Mouse (Mus musculus) heart, embryonic 10.5 days (tissue): ENCODE data around the gene Ntmt1. TPM values are rescaled to one million over a fixed set of nuclear protein-coding genes. Genes with fewer than 3 reads are reported as not detected.

Experiments
- DNase-seq: peaks from one replicate; pipeline ENCODE4 v3.0.0-alpha.2; 2017; ENCODE audit warnings: low spot score
- H3K27ac ChIP-seq: fragments of 300-500 bp; sonication (generic); 2 replicates; pipeline ENCODE4 v1.5.1; 2016; ENCODE audit warnings: mild to moderate bottlenecking
- H3K27me3 ChIP-seq: fragments of 300-500 bp; sonication (generic); 2 replicates; pipeline ENCODE4 v1.6.1; 2016; ENCODE audit warnings: mild to moderate bottlenecking; ENCODE audit not compliant: poor library complexity, insufficient read depth, severe bottlenecking
- H3K36me3 ChIP-seq: fragments of 300-500 bp; sonication (generic); 2 replicates; pipeline ENCODE4 v1.6.1; 2016; ENCODE audit warnings: mild to moderate bottlenecking, moderate library complexity
- H3K4me1 ChIP-seq: fragments of 300-500 bp; sonication (generic); 2 replicates; pipeline ENCODE4 v1.6.1; 2016; ENCODE audit warnings: mild to moderate bottlenecking
- H3K4me3 ChIP-seq: fragments of 300-500 bp; sonication (generic); 2 replicates; pipeline ENCODE4 v1.5.1; 2016; ENCODE audit warnings: mild to moderate bottlenecking, moderate library complexity
- H3K9me3 ChIP-seq: fragments of 300-500 bp; sonication (generic); 2 replicates; pipeline ENCODE4 v1.6.1; 2016; ENCODE audit warnings: mild to moderate bottlenecking, moderate library complexity
- WGBS: fragments of 180-500 bp; shearing (Covaris S2); methylation state at CpG from one replicate; pipeline ENCODE4 v1.1.7; 2016; 5-methylcytosine and 5-hydroxymethylcytosine counted together
- polyA plus RNA-seq: library from polyadenylated mRNA; unstranded; fragments of >200 nt; fragmentation: Nextera tagmentation; extraction: Ambion mirVana; gene quantifications from 2 replicates; pipeline ENCODE4 v1.2.1, GENCODE M21; 2016

Ntmt1 gene
- polyA plus RNA-seq, 1 experiment from 2014 or later = 116 TPM

DNA sequence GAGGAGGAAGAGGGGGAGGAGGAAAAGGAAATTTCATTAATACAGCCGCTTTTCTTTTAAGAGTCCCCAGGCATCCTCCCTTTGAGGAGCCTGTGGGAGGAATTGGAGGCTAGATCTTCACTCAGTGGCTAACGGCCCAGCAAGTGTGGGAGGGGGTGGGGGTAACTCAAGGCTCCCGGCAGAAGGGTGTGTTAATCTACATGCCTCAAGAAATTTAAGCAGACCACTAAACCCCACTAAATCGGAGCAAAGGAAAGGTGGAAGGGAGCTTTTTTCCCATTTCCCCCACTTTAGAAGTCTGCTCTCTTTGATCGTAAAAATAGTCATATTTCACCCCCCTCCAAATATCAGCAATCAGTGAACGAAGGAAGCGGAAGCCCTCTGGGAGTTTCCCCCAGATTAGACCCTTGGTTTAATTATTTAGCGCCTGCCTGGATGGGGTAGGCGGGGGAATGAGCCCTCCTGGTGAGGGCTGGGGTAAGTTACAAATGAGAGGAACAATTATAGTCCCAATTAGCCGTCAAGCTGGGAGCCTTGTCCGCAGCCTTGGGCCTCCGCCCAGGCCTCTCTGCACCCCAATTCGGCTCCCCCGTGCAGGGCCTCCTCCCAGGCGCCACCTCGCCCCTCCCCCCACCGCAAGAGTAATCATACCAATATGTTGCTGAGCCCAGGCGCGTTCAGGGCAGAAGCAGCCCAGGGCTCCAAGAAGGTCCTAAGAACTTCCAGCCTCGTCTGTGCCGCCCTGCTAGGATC, 28.8 kb downstream of the Ntmt1 start:
- Histone ChIP-seq H3K27ac (peak overlapping the region; percentile 83), H3K4me3 (peak overlapping the region; percentile 32; the same call in 1 of the 2 replicates), H3K27me3 (no peaks in the 10 kb centered on the region), H3K4me1 (peaks cover 48% of the 10 kb centered on the region), H3K9me3 (no peaks in the 10 kb centered on the region), H3K36me3 (no peaks in the 10 kb centered on the region)
- DNase-seq = no peak
- WGBS = 19% methylated on average over 21 of the region's 21 CpGs

GRCm38 (mm10) chr2:30842615-30843014, 35.0 kb downstream of the Ntmt1 start:
- Histone ChIP-seq H3K27ac (peak overlapping the region; percentile 72), H3K36me3 (no peaks in the 10 kb centered on the region), H3K9me3 (no peaks in the 10 kb centered on the region), H3K4me3 (peak overlapping the region; percentile 40), H3K4me1 (peaks cover 50% of the 10 kb centered on the region), H3K27me3 (peaks cover 12% of the 10 kb centered on the region; the same call in 1 of the 2 replicates)
- peak; percentile 82 for DNase-seq
- WGBS = 14% methylated on average over 10 of the region's 10 CpGs

GRCm38 (mm10) chr2:30845152-30846070, 37.8 kb downstream of the Ntmt1 start:
- Histone ChIP-seq H3K9me3 (no peaks in the 10 kb centered on the region), H3K4me1 (peaks cover 65% of the 10 kb centered on the region), H3K27me3 (peaks cover 12% of the 10 kb centered on the region; the same call in 1 of the 2 replicates), H3K4me3 (peak overlapping the region; percentile 82), H3K36me3 (0 out of 2 replicates have a peak, but pooled peaks cover 4% of the 10 kb centered on the region), H3K27ac (peak overlapping the region; percentile 95)
- WGBS = 1% methylated on average over 80 of the region's 80 CpGs
- DNase-seq = no peak

DNA sequence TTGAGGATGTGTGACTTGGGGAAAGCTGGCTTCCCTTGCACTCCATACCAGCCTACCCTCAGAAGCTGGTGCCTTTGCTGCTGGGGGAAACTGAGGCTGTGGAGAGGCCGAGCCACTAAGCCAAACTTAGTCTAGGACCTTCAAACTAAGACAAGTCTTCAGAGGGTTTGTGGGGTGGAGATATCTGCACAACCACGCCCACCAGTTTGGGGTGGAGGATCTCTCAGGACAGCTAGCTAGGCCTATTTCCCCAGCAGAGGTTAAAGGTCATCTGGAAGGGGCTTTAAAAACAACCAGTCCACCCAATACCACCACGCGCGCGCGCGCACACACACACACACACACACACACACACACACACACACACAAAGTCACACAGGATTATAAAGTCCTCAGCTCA, 38.6 kb downstream of the Ntmt1 start:
- Histone ChIP-seq H3K27ac (peak overlapping the region; percentile 95), H3K4me1 (peaks cover 73% of the 10 kb centered on the region), H3K36me3 (0 out of 2 replicates have a peak, but pooled peaks cover 4% of the 10 kb centered on the region), H3K27me3 (peaks cover 12% of the 10 kb centered on the region; the same call in 1 of the 2 replicates), H3K9me3 (no peaks in the 10 kb centered on the region), H3K4me3 (peak overlapping the region; percentile 82)
- WGBS = 38% methylated on average over 8 of the region's 8 CpGs
- no peak for DNase-seq

- Histone ChIP-seq H3K27me3 (peaks cover 12% of the 10 kb centered on the region; the same call in 1 of the 2 replicates), H3K9me3 (no peaks in the 10 kb centered on the region), H3K4me3 (peak overlapping the region; percentile 82), H3K4me1 (peaks cover 78% of the 10 kb centered on the region), H3K27ac (peak overlapping the region; percentile 95), H3K36me3 (0 out of 2 replicates have a peak, but pooled peaks cover 4% of the 10 kb centered on the region)
- peak; percentile 92 for DNase-seq
- WGBS = 8% methylated on average over 6 of the region's 6 CpGs
These were observed 39.1 kb downstream of the Ntmt1 start for GRCm38 (mm10) chr2:30846723-30847122.

GRCm38 (mm10) chr2:30848184-30848583, 40.6 kb downstream of the Ntmt1 start:
- H3K4me1 ChIP-seq = peaks cover 80% of the 10 kb centered on the region
- H3K36me3 ChIP-seq = 0 out of 2 replicates have a peak, but pooled peaks cover 4% of the 10 kb centered on the region
- no peaks in the 10 kb centered on the region for H3K9me3 ChIP-seq
- H3K27ac ChIP-seq = peak overlapping the region; percentile 95
- no peak overlapping the region for H3K4me3 ChIP-seq
- WGBS = 68% methylated on average over 8 of the region's 8 CpGs
- H3K27me3 ChIP-seq = peaks cover 12% of the 10 kb centered on the region; the same call in 1 of the 2 replicates
- DNase-seq = no peak

DNA sequence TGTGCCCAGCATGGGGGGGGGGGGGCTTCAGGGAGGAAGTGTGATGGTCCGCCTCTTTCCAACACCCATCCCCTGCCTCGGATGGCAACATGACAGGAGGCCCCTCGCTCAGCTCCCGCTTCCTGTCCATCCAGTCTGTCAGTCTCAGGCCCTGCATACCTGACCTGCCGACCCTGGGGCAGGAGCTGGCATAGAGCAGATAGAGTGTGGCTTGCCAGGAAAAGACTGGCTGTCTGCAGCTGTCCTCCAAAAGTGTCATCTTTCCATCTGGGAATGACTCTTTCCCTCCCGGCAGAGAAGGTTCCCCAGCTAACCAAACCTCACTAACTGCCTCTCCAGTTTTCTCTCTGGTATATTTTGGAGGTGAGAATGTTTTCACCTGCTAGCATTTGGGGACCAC, 43.0 kb downstream of the Ntmt1 start:
- Histone ChIP-seq H3K27me3 (no peaks in the 10 kb centered on the region), H3K36me3 (peaks cover 11% of the 10 kb centered on the region; the same call in 1 of the 2 replicates), H3K4me1 (peaks cover 86% of the 10 kb centered on the region), H3K4me3 (no peak overlapping the region), H3K9me3 (no peaks in the 10 kb centered on the region), H3K27ac (peak overlapping the region; percentile 53)
- 26% methylated on average over 6 of the region's 6 CpGs for WGBS
- no peak for DNase-seq

- 33% methylated on average over 20 of the region's 20 CpGs for WGBS
- no peak for DNase-seq
- Histone ChIP-seq H3K4me1 (peaks cover 81% of the 10 kb centered on the region), H3K9me3 (no peaks in the 10 kb centered on the region), H3K27me3 (no peaks in the 10 kb centered on the region), H3K4me3 (no peak overlapping the region), H3K27ac (peak overlapping the region; percentile 69), H3K36me3 (peaks cover 11% of the 10 kb centered on the region; the same call in 1 of the 2 replicates)
These were observed 45.2 kb downstream of the Ntmt1 start for GRCm38 (mm10) chr2:30852771-30853313.

DNA sequence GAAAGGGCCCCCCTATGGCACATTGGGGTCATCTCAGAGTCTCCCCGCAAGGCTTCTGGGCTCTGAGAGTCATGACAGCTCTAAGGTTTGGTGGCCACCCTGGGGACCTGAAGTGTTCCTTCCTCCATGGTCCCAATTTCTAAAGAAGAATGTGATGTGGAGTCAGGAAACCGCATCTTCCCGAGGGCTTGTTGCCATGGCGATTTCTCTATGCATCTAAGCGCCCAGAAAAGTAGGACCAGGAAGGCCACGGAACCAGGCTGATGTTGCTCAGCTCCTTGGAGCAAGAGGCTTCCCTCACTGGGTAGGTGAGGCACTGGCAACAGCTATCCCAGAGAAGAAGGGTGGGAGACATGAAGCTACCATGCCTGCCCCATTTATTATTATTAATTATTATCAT, 49.5 kb downstream of the Ntmt1 start:
- Histone ChIP-seq H3K27me3 (no peaks in the 10 kb centered on the region), H3K9me3 (no peaks in the 10 kb centered on the region), H3K36me3 (peaks cover 7% of the 10 kb centered on the region; the same call in 1 of the 2 replicates), H3K27ac (no peak overlapping the region; the same call in 1 of the 2 replicates), H3K4me3 (no peak overlapping the region), H3K4me1 (peaks cover 85% of the 10 kb centered on the region)
- 82% methylated on average over 6 of the region's 6 CpGs for WGBS
- no peak for DNase-seq

DNA sequence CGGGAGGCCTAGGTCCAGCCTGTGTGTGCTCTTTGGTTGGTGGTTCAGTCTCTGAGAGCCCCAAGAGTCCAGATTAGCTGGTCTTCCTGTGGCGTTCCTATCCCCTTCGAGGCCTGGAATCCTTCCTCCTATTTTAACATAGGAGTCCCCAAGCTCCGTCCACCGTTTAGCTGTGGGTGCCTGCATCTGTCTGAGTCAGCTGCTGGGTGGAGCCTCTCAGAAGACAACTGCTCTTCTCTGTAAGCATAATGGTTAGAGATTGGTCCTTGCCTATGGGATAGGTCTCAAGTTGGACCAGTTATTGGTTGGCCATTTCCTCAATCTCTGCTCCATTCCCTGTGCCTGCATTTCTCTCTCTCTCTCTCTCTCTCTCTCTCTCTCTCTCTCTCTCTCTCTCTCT, 52.2 kb downstream of the Ntmt1 start:
- 0 out of 2 replicates have a peak, but pooled peaks cover 1% of the 10 kb centered on the region for H3K36me3 ChIP-seq
- H3K27ac ChIP-seq = peak overlapping the region; percentile 60; the same call in 1 of the 2 replicates
- 67% methylated on average over 5 of the region's 5 CpGs for WGBS

GRCm38 (mm10) chr2:30862081-30862480, 54.5 kb downstream of the Ntmt1 start:
- H3K27ac ChIP-seq = peak overlapping the region; percentile 88; the same call in 1 of the 2 replicates
- H3K9me3 ChIP-seq = no peaks in the 10 kb centered on the region
- peaks cover 4% of the 10 kb centered on the region; the same call in 1 of the 2 replicates for H3K27me3 ChIP-seq
- no peaks in the 10 kb centered on the region; the same call in 1 of the 2 replicates for H3K36me3 ChIP-seq
- no peak for DNase-seq
- H3K4me1 ChIP-seq = peaks cover 77% of the 10 kb centered on the region
- 60% methylated on average over 4 of the region's 4 CpGs for WGBS
- no peak overlapping the region for H3K4me3 ChIP-seq

More for the DNA sequence above, 52.2 kb downstream of the Ntmt1 start:
- Histone ChIP-seq H3K4me3 (no peak overlapping the region), H3K4me1 (peaks cover 85% of the 10 kb centered on the region), H3K9me3 (no peaks in the 10 kb centered on the region), H3K27me3 (peaks cover 2% of the 10 kb centered on the region; the same call in 1 of the 2 replicates)
- no peak for DNase-seq

GRCm38 (mm10) chr2:30863574-30863973, 55.9 kb downstream of the Ntmt1 start:
- peaks cover 4% of the 10 kb centered on the region for H3K36me3 ChIP-seq
- no peaks in the 10 kb centered on the region for H3K9me3 ChIP-seq
- peaks cover 64% of the 10 kb centered on the region for H3K4me1 ChIP-seq
- no peak overlapping the region for H3K4me3 ChIP-seq
- peaks cover 4% of the 10 kb centered on the region; the same call in 1 of the 2 replicates for H3K27me3 ChIP-seq
- 37% methylated on average over 9 of the region's 9 CpGs for WGBS
- peak; percentile 83 for DNase-seq
- peak overlapping the region; percentile 88 for H3K27ac ChIP-seq
